Mouse (Mus musculus) liver, postnatal 0 days (tissue): ENCODE measurements around the gene Ly9. TPM values are rescaled to one million over a fixed set of nuclear protein-coding genes. Genes with fewer than 3 reads are reported as not detected.

Experiments used
- ATAC-seq: fragments of 200-750 bp; cut with Nextera tagmentation; 2 replicates; pipeline ENCODE4 v1.8.0; 2017; ENCODE audit warnings: mild to moderate bottlenecking, moderate library complexity
- DNase-seq: peaks from one replicate; pipeline ENCODE4 v3.0.0-alpha.2; 2016
- H3K27ac ChIP-seq: fragments of 300-500 bp; sonication (generic); 2 replicates; pipeline ENCODE4 v1.5.1; 2014; ENCODE audit warnings: antibody characterized with exemption, moderate library complexity, mild to moderate bottlenecking, low read depth
- H3K27me3 ChIP-seq: fragments of 300-500 bp; sonication (generic); 2 replicates; pipeline ENCODE4 v1.6.1; 2014; ENCODE audit warnings: low read length, control low read depth, mixed read lengths; ENCODE audit not compliant: insufficient read depth
- H3K36me3 ChIP-seq: fragments of 300-500 bp; sonication (generic); replicated peaks from 2 replicates; pipeline ENCODE4 v1.6.1; 2014; ENCODE audit warnings: mild to moderate bottlenecking, control low read depth, low read length, moderate library complexity, mixed read lengths; ENCODE audit not compliant: insufficient read depth
- H3K4me1 ChIP-seq: fragments of 300-500 bp; sonication (generic); 2 replicates; pipeline ENCODE4 v1.6.1; 2014; ENCODE audit warnings: antibody characterized with exemption, mild to moderate bottlenecking, control low read depth; ENCODE audit not compliant: insufficient read depth
- H3K4me2 ChIP-seq: fragments of 300-500 bp; sonication (generic); 2 replicates; pipeline ENCODE4 v1.6.1; 2014; ENCODE audit warnings: low read depth, mild to moderate bottlenecking, low read length, moderate library complexity, mixed read lengths
- H3K4me3 ChIP-seq: fragments of 300-500 bp; sonication (generic); 2 replicates; pipeline ENCODE4 v1.5.1; 2014; ENCODE audit warnings: low read depth, low read length
- H3K9ac ChIP-seq: fragments of 300-500 bp; sonication (generic); replicated peaks from 2 replicates; pipeline ENCODE4 v1.6.1; 2014; ENCODE audit warnings: mild to moderate bottlenecking, moderate library complexity
- H3K9me3 ChIP-seq: fragments of 300-500 bp; sonication (generic); 2 replicates; pipeline ENCODE4 v1.6.1; 2016; ENCODE audit warnings: mild to moderate bottlenecking, control low read depth, low read length, mixed read lengths
- CTCF ChIP-seq: sonication (generic); IDR thresholded peaks from 2 replicates; pipeline ENCODE4 v1.5.1; 2016; ENCODE audit warnings: antibody characterized with exemption, low read depth
- EP300 ChIP-seq: IDR thresholded peaks from 2 replicates; pipeline ENCODE4 v1.6.1; 2016; ENCODE audit warnings: antibody characterized with exemption, low read depth, mild to moderate bottlenecking
- WGBS: fragments of 180-500 bp; shearing (Covaris S2); extraction: QIAGEN DNeasy Blood & Tissue Kit; methylation state at CpG from one replicate; pipeline ENCODE4 v1.1.7; 2014; ENCODE audit not compliant: insufficient replicate concordance; 5-methylcytosine and 5-hydroxymethylcytosine counted together
- polyA plus RNA-seq: library from polyadenylated mRNA; unstranded; fragments of >200 nt; fragmentation: Nextera tagmentation; extraction: Ambion mirVana; gene quantifications from 2 replicates; pipeline ENCODE4 v1.2.1, GENCODE M21; 2015

Gene Ly9
- polyA plus RNA-seq, 1 experiment from 2014 or later = 2.2 TPM

GRCm38 (mm10) chr1:171561200-171561599 lies 46.0 kb downstream of the Ly9 start:
- Histone ChIP-seq H3K9ac (no peak overlapping the region), H3K4me2 (peak overlapping the region; percentile 61), H3K4me3 (no peak overlapping the region), H3K27me3 (no peaks in the 10 kb centered on the region), H3K27ac (peak overlapping the region; percentile 60), H3K9me3 (no peaks in the 10 kb centered on the region), H3K4me1 (peaks cover 7% of the 10 kb centered on the region), H3K36me3 (no peaks in the 10 kb centered on the region)
- ATAC-seq (peak; percentile 24), DNase-seq (peak; percentile 16)
- 38% methylated on average over 1 of the region's 1 CpGs for WGBS
- no peak for TF ChIP-seq CTCF
- no peak for TF ChIP-seq EP300

- Histone ChIP-seq H3K4me1 (peaks cover 7% of the 10 kb centered on the region), H3K9ac (no peak overlapping the region), H3K4me2 (no peak overlapping the region), H3K27ac (no peak overlapping the region), H3K9me3 (no peaks in the 10 kb centered on the region), H3K36me3 (no peaks in the 10 kb centered on the region), H3K4me3 (no peak overlapping the region), H3K27me3 (no peaks in the 10 kb centered on the region)
- ATAC-seq = no peak
- no peak for TF ChIP-seq CTCF
- no peak for TF ChIP-seq EP300
- no peak for DNase-seq
- WGBS = 39% methylated on average over 2 of the region's 2 CpGs
Measured at GRCm38 (mm10) chr1:171560262-171560661, 46.9 kb downstream of the Ly9 start.

- Histone ChIP-seq H3K4me3 (no peak within 1 kb of the TSS), H3K27me3 (no peaks in the 10 kb centered on the region), H3K27ac (0 out of 2 replicates have a peak within 1 kb of the TSS, but pooled peaks have one; percentile 30), H3K4me2 (no peak within 1 kb of the TSS), H3K9ac (no peak within 1 kb of the TSS), H3K36me3 (no peaks in the 10 kb centered on the region), H3K4me1 (peaks cover 7% of the 10 kb centered on the region), H3K9me3 (no peaks in the 10 kb centered on the region)
- no peak for TF ChIP-seq EP300
- no peak for TF ChIP-seq CTCF
- WGBS = 28% methylated on average over 4 of the region's 4 CpGs
- ATAC-seq (peak; percentile 45; the same call in 1 of the 2 replicates), DNase-seq (peak; percentile 24)
Measured at GRCm38 (mm10) chr1:171558898-171559297, 48.3 kb downstream of the Ly9 start, which contains the start of gene Cd244a. TSS of gene Cd244a (plus strand) at chr1:171559193.

DNA sequence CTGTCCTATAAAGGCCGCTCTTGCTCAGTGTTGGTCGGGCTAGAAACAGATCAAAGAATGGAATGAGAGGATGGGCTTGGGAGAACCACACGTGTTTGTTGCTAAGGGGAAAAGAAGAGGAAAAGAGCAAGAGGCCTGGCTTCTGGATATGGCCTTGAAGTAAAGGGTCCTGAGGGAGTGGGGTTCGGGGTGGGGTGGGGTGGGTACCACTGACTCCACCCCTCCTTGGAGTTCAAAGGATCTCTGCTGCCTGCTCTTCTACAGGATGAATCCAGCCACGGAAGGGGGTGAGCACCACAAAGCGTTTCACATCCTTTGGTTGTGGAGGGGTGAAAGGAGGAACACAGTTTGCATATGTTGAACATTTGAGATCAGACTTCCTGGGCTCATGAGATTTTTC lies 48.8 kb downstream of the Ly9 start:
- H3K9ac ChIP-seq = no peak overlapping the region
- no peak overlapping the region for H3K4me2 ChIP-seq
- no peak overlapping the region for H3K27ac ChIP-seq
- ATAC-seq (no peak), DNase-seq (no peak)
- no peak for TF ChIP-seq EP300
- WGBS = 60% methylated on average over 6 of the region's 6 CpGs
- no peak overlapping the region for H3K4me3 ChIP-seq
- no peaks in the 10 kb centered on the region for H3K36me3 ChIP-seq
- no peaks in the 10 kb centered on the region for H3K9me3 ChIP-seq
- H3K4me1 ChIP-seq = peaks cover 7% of the 10 kb centered on the region
- H3K27me3 ChIP-seq = no peaks in the 10 kb centered on the region

DNA sequence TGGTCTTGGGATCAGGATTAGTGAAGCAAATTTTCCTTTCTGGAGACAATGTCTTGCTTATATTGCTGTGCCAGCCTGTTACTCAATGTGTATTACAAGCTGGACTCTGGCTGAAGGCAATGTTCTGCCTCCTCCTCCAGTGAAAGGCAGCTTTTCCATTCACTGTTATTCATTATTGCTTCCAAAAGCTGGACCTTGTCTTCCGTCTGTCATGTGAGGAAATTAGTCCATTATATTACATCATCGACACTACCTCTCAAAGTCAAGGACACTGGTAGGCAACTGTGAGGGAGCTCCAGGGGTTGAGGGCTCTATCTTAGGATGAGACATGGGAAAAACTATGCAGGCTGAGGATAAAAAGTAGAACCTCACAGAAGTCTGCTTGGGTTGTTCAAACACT lies 50.8 kb downstream of the Ly9 start:
- Histone ChIP-seq H3K27me3 (no peaks in the 10 kb centered on the region), H3K9me3 (no peaks in the 10 kb centered on the region), H3K9ac (no peak overlapping the region), H3K4me1 (peaks cover 5% of the 10 kb centered on the region), H3K4me3 (no peak overlapping the region), H3K4me2 (no peak overlapping the region), H3K27ac (no peak overlapping the region), H3K36me3 (no peaks in the 10 kb centered on the region)
- ATAC-seq (peak; percentile 30; the same call in 1 of the 2 replicates), DNase-seq (no peak)
- whole genome bisulfite sequencing = 55% methylated on average over 2 of the region's 2 CpGs
- TF ChIP-seq EP300 (no peak), CTCF (no peak)

DNA sequence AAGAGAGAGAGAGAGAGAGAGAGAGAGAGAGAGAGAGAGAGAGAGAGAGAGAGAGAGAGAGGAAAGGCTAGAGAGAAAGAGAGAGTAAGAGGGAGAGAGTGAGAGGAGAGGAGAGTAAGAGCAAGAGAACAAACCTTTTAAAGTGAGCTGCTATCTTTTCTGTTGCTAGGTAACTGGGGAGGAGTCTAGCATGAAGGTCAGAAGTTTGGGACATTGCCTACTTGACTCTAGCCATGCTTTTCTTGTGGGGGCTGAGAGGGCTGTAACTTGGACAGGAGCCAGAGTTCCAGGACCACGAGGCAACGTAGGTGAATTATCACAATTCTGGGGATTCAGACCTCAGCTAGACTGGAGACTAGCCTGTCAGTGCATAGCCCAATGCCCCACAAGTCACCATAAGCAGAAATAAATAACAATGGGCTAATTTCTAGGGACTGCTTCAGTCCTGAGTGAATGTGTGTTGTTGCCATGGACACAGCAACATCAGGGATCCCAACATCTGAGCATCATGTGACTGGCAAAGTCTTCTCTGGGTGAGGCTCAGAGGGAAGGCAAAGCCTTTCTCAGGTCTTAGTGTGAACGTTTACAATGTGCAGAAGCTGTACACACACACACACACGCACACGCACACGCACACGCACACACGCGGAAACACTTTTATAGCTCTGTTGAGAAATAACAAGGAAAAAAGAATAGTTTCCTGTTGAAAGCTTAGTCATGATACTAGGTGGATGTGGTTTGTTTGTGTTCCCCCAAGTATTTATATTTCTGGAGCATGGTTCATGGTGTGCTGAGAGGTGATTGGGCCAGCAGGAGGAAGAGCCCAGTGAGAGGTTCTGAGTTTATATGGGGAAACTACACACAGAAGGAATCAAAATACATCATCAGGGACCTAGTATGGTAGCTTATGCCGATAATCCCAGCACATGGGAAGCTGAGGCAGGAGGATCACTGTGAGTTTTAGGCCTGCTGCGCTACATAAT lies 53.6 kb downstream of the Ly9 start:
- 70% methylated on average over 11 of the region's 11 CpGs for WGBS
- Histone ChIP-seq H3K4me3 (no peak overlapping the region), H3K9ac (no peak overlapping the region), H3K36me3 (no peaks in the 10 kb centered on the region), H3K4me2 (no peak overlapping the region), H3K27me3 (no peaks in the 10 kb centered on the region), H3K27ac (no peak overlapping the region), H3K9me3 (no peaks in the 10 kb centered on the region), H3K4me1 (peaks cover 2% of the 10 kb centered on the region; the same call in 1 of the 2 replicates)
- no peak for ATAC-seq
- no peak for DNase-seq
- TF ChIP-seq CTCF = no peak
- no peak for TF ChIP-seq EP300
